ENCODE assay signal across 41 mouse cellular contexts in genomic region chr4:138925561-138925960, GRCm38 (mm10). TPM values are rescaled to one million over a fixed set of nuclear protein-coding genes. Genes with fewer than 3 reads are reported as not detected.
"Had no signal": no experiment of that assay in that cellular context is flagged by ENCODE, and none has a peak within 500 bp of the region (broad histone marks: within the 10 kb centered on the region; RNA-seq: fewer than 3 reads in every experiment).

No protein-coding gene starts in this region.

- H3K4me2 ChIP-seq: heart, embryonic 11.5 days; heart, embryonic 13.5 days; heart, embryonic 15.5 days; hindbrain, embryonic 13.5 days; kidney, embryonic 15.5 days; limb, embryonic 12.5 days; liver, embryonic 11.5 days; liver, embryonic 13.5 days had no signal

- H3K4me1 ChIP-seq: limb, embryonic 12.5 days had no signal

- H3K27ac ChIP-seq: heart, adult 2 months; heart, embryonic 13.5 days; heart, embryonic 15.5 days; hindbrain, embryonic 13.5 days; kidney, embryonic 15.5 days; kidney, postnatal 0 days; left cerebral cortex, adult 2 months; limb, embryonic 10.5 days; limb, embryonic 12.5 days; liver, embryonic 13.5 days had no signal

- H3K9me3 ChIP-seq: heart, embryonic 15.5 days; hindbrain, embryonic 13.5 days; kidney, embryonic 15.5 days; limb, embryonic 10.5 days; limb, embryonic 12.5 days; liver, embryonic 13.5 days had no signal

- ATAC-seq: hindbrain, embryonic 16.5 days; intestine, embryonic 16.5 days had no signal

- H3K4me3 ChIP-seq: heart, adult 2 months; heart, embryonic 13.5 days; heart, embryonic 15.5 days; hindbrain, embryonic 13.5 days; kidney, embryonic 15.5 days; left cerebral cortex, adult 2 months; limb, embryonic 10.5 days; limb, embryonic 12.5 days; liver, embryonic 13.5 days had no signal

- H3K9ac ChIP-seq: heart, embryonic 13.5 days; heart, embryonic 15.5 days; hindbrain, embryonic 13.5 days; kidney, embryonic 15.5 days; limb, embryonic 12.5 days; liver, embryonic 13.5 days had no signal

- H3K36me3 ChIP-seq: heart, embryonic 13.5 days; heart, embryonic 15.5 days; hindbrain, embryonic 13.5 days; kidney, embryonic 15.5 days; limb, embryonic 10.5 days; limb, embryonic 12.5 days; liver, embryonic 13.5 days had no signal

- DNase-seq: gastrocnemius, postnatal 14 days; gastrocnemius, postnatal 36 days; heart, adult 11 months; heart, adult 2 months; heart, postnatal 14 days; heart, postnatal 36 days; kidney, adult 11 months; kidney, adult 2 months; kidney, adult 9 months; kidney, postnatal 14 days; kidney, postnatal 36 days; layer of hippocampus, adult 9-11 months; layer of hippocampus, postnatal 36 days; liver; liver, embryonic 13.5 days had no signal

RNA-seq across cellular contexts. Expression of gene Rnf186, which starts 41.4 kb away (rescaled TPM):
- total RNA-seq: gastrocnemius, adult 18-20 months; gastrocnemius, adult 8-10 months; gastrocnemius, postnatal 14 days; gastrocnemius, postnatal 36 days; heart, adult 2 months; heart, postnatal 36 days; hematopoietic stem cell, adult 5-6 weeks; layer of hippocampus, adult 18-20 months; layer of hippocampus, adult 8-10 months; layer of hippocampus, postnatal 14 days; layer of hippocampus, postnatal 36 days; left cerebral cortex, adult 2 months; left cerebral cortex, postnatal 14 days; left cerebral cortex, postnatal 36 days had no signal
- polyA plus RNA-seq: heart, embryonic 11.5 days; heart, embryonic 13.5 days; heart, postnatal 0 days; hindbrain, embryonic 11.5 days; hindbrain, embryonic 13.5 days; hindbrain, embryonic 16.5 days; limb, embryonic 10.5 days; limb, embryonic 12.5 days; limb, embryonic 14.5 days; liver, embryonic 11.5 days had no signal

RNA-seq across cellular contexts. Expression of gene Pla2g2e, which starts 47.8 kb away (rescaled TPM):
- total RNA-seq: gastrocnemius, adult 18-20 months; gastrocnemius, adult 8-10 months; gastrocnemius, postnatal 14 days; gastrocnemius, postnatal 36 days; hematopoietic stem cell, adult 5-6 weeks; layer of hippocampus, adult 18-20 months; layer of hippocampus, adult 8-10 months; layer of hippocampus, postnatal 14 days; layer of hippocampus, postnatal 36 days; left cerebral cortex, adult 2 months; left cerebral cortex, postnatal 14 days; left cerebral cortex, postnatal 36 days had no signal
- polyA plus RNA-seq: heart, embryonic 11.5 days; heart, embryonic 13.5 days; heart, embryonic 15.5 days; hindbrain, embryonic 11.5 days; hindbrain, embryonic 13.5 days; hindbrain, embryonic 16.5 days; intestine, embryonic 14.5 days; intestine, embryonic 16.5 days; kidney, postnatal 0 days; limb, embryonic 10.5 days; limb, embryonic 12.5 days; liver, embryonic 11.5 days; liver, embryonic 13.5 days had no signal

RNA-seq across cellular contexts. Expression of gene Gm13030, which starts 51.8 kb away (rescaled TPM):
- total RNA-seq: gastrocnemius, adult 18-20 months; gastrocnemius, adult 8-10 months; gastrocnemius, postnatal 14 days; gastrocnemius, postnatal 36 days; heart, adult 2 months; heart, postnatal 14 days; heart, postnatal 36 days; hematopoietic stem cell, adult 5-6 weeks; layer of hippocampus, adult 18-20 months; layer of hippocampus, adult 8-10 months; layer of hippocampus, postnatal 14 days; layer of hippocampus, postnatal 36 days; left cerebral cortex, adult 2 months; left cerebral cortex, postnatal 14 days; left cerebral cortex, postnatal 36 days had no signal
- polyA plus RNA-seq: gonadal fat pad, adult 2 months; heart, adult 2 months; heart, embryonic 11.5 days; heart, embryonic 13.5 days; heart, embryonic 15.5 days; heart, postnatal 0 days; hindbrain, embryonic 11.5 days; hindbrain, embryonic 13.5 days; hindbrain, embryonic 16.5 days; intestine, embryonic 14.5 days; intestine, embryonic 16.5 days; kidney, adult 2 months; kidney, embryonic 15.5 days; kidney, postnatal 0 days; large intestine, adult 2 months; limb, embryonic 10.5 days; limb, embryonic 12.5 days; limb, embryonic 14.5 days; liver, embryonic 11.5 days; liver, embryonic 13.5 days had no signal
